Mouse (Mus musculus) spleen, postnatal 4 days (tissue): ENCODE measurements around the gene Opn1mw.
"Not testable (repeated sequence)": the region's sequence is repeated elsewhere in the genome, so short reads cannot be mapped to it uniquely, and the experiment has no call there.

Experiments used
- DNase-seq, 2 experiments: peaks; one replicate each; pipeline ENCODE4 v3.0.0; 2022; ENCODE audit warnings: low spot score in 2 of 2

Opn1mw gene

DNA sequence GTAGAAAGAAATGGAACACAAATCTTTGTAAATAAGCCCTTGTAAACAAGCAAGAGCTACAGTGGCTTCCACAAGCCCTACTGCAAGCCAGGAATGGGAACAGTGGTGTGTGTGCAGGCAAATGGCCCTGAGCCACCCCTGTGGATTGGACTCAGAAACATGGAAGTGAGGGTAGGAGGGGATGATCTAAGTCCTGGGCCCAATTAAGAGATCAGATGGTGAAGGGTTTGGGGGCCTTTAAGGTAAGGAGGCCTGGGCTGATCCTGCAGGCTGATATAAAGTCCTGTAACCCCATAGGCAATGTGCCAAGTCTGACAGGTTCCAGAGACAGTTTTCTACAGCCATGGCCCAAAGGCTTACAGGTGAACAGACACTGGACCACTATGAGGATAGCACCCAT lies at the start of gene Opn1mw:
Opn1mw (plus strand) TSS at position 301 of the 400 bp plus-strand sequence.
- no peak for DNase-seq

- DNase-seq, result peak in 1 of 2 experiments; percentile 10
These were observed 42.9 kb upstream of the Opn1mw start for GRCm38 (mm10) chrX:74084276-74084837.

GRCm38 (mm10) chrX:74084946-74085498 lies 42.2 kb upstream of the Opn1mw start:
- peak; percentile 68 to 87 for DNase-seq

GRCm38 (mm10) chrX:74085601-74086038 lies 41.6 kb upstream of the Opn1mw start:
- peak; percentile 96 for DNase-seq

DNA sequence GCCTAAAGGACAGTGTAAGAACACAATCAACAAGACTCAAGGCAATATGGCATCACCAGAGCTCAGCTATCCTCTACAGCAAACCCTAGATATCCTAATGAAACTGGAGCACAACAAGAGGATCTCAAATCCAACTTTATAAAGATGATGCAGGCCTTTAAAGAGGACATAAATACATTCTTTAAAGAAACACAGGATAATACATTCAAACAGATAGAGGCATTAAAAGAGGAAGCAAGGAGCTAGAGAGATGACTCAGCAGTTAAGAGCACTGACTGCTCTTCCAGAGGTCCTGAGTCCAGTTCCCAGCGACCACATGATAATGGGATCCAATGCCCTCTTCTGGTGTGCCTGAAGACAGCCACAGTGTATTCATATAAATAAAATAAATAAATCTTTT lies 32.1 kb upstream of the Opn1mw start:
- no peak for DNase-seq

GRCm38 (mm10) chrX:74103457-74104188 lies 23.6 kb upstream of the Opn1mw start:
- DNase-seq, result no peak

GRCm38 (mm10) chrX:74105916-74106315 lies 21.3 kb upstream of the Opn1mw start:
- no peak for DNase-seq

DNA sequence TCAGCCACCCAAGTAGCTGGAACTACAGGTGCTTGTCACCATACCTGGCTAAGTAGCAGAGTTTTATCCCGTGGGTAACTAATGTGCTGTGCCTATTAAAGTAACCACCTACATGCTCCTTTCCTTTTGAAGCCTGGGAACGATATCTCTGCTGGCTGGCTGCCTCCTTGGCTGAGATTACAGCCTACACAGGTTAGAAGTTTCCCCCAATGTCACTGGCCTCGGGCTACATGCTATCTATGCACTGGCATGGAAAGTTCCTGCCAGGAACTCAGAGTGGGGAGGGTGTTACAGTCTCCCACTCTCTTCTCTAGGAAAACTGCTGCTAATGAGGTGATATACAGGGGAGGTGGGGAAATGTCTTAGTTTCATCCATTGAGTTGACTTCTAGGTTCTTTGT lies 18.5 kb upstream of the Opn1mw start:
- no peak for DNase-seq

DNA sequence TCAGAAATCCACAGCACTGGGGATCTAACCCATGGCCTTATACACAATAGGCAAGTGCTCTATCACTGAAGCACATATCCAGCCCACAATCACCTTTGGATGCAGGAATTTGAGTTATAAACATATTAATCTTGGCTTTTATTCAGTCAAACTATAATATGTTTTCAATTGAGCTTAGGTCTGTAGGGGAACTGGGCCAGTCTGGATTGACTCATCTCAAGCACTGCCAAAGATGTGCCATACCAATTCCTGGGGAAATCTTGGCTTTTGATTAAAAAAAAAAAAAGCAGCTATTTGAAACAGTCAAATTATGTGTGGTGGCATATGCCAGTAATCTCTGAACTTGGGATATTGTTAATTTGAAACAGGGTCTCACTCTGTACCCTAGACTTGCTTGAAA lies 13.2 kb upstream of the Opn1mw start:
- DNase-seq, result no peak

- peak; percentile 54 to 75 for DNase-seq
These were observed 11.8 kb upstream of the Opn1mw start for GRCm38 (mm10) chrX:74115511-74115910.

- DNase-seq, result peak; percentile 14 to 65
These were observed 2.3 kb upstream of the Opn1mw start for GRCm38 (mm10) chrX:74124975-74125374.

DNA sequence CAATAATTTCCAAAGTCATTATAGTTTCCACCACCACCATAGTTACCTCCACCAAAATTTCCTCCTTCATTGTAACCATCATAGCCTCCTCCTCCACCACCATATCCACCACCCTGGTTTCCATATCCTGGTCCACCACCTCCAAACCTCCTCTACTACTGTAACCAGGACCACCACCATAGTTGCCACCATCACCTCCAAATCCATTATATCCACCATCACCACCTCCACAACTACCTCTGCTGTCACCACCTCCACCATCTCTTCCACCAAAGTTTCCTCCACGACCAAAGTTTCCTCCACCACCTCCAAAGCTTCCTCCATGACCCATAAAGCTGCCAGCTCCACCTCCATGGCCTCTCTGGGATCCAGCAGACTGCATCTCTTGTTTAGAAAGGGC lies 8.0 kb downstream of the Opn1mw start, which contains the start of gene Mecp2:
Mecp2 (minus strand) TSS at position 101 of the 400 bp plus-strand sequence.
- not testable (repeated sequence) for DNase-seq

GRCm38 (mm10) chrX:74167738-74168137 lies 40.5 kb downstream of the Opn1mw start, which contains the start of gene Tex28:
Tex28 (minus strand) TSS chrX:74167838.
- DNase-seq, result no peak

DNA sequence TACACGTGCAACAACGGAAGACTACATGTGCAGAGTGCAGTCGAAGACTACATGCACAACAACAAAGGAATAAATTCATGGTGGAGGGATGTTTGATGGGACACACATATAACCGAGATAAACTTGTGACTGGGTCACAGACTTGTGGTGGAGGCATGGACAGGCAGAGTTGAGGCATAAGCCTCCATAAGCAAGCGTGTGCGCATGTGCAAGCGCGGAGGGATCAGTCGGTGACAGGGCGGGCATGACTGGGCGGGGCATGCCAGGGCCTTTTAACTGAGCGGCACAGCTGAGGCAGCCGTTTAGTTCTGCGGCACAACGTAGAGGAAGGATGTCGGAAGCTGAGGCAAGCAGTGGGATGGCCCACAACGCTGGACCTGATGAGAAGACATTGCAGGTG lies 49.7 kb downstream of the Opn1mw start, which contains the start of gene Tktl1:
Tktl1 (plus strand) TSS at position 301 of the 400 bp plus-strand sequence.
- no peak for DNase-seq
